Mouse (Mus musculus): ENCODE results near the gene Fcrla.

Gene Fcrla

DNA sequence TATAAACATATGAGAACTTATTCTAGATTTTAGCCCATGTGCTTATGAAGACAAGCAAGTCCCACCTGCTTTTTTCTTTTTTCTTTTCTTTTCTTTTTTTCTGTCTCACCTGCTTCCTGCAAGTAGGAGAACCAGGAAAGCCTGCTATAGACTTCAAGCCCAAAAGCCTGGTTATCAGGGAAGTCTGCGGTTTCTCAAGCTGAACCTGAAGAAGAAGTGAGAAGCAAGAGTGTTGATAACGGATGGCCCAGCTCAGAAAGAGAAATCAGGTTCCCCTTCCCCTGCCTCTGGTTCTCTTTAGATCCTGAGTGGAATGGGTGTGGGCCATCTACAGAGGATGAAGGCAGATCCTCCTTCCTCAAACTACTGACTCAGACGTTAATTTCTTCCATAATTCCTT lies 4.7 kb upstream of the Fcrla start:
- no peak for ATAC-seq (ENCODE audit: insufficient number of reproducible peaks, low FRiP score, low TSS enrichment)

DNA sequence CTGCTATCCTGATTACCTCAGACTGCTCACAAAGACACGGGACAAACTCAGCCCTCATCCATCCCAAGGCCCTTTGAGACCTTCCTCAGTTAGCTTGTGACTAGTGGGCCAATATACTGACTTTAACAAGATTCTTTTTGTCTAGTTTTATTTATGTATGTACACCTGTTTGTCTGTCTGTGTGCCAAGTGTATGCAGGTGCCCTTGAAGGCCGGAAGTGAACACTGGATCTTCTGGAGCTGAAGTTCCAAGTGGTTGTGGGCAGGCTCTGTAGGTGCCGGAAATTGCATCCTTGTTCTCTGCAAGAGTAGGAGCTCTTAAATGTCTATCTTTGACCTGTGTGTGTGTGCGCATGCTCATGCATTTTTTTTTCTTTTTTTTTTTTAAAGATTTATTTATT lies 1.9 kb upstream of the Fcrla start:
- no peak for ATAC-seq (ENCODE audit: insufficient number of reproducible peaks, low FRiP score, low TSS enrichment)

DNA sequence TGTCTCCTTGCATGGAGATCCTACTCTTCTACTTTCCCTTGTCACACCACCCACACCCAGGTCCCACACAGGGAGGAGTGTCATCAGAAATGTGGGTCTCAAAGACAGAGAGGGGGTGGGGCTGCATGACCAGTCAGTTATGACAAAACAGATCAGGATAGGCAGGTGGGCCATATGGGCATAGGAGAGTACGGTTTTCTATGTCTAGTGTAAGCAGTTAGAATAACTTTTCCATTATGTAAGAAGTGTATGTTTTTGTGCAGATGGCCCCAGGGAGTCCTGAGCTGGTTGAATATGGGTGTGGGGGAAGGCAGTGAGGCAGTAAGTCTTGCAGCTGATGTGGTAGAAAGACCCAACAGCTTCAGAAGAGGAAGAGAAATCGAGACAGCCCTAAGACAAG lies 1.1 kb upstream of the Fcrla start:
- ATAC-seq (ENCODE audit: insufficient number of reproducible peaks, low FRiP score, low TSS enrichment) = no peak

DNA sequence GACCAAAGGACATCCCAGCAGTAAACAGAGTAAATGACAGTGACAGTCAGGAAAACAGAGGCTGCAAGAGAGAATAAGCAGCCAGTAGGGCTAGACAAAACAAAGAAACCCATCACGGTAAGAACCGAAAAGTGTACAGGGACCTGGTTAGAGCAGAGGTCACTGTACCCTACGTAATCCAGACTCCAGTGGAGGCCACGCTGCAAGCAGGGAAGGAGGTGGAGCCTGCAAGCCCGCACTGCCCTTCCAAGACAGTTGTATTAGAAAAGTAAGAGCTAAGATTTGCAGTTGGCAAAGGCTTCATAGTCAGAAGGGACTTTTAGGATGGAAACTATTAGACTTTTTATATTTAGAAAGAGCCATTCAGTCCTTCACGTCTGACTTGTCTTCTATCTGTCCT lies 442 bp downstream of the Fcrla start:
- no peak for ATAC-seq (ENCODE audit: insufficient number of reproducible peaks, low FRiP score, low TSS enrichment)

DNA sequence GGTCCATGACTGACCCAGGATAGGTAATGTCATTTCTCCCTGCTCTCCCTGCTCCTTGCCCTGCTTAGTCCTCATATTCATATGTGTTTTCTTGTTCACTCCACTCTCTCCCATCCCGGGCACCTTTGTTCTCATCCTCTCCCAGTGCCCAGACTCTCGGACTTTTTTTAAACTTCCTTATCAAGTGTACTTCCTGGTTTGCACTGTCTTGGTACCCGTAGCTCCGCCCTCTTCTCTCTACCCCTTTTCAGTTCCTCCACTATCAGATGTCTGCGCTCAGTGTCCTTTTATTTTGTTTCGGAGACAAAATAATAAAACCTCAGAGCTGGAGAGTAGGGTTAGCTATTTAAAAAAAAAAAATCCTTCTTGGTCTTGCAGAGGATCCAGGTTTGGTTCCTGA lies 2.9 kb downstream of the Fcrla start:
- ATAC-seq (ENCODE audit: insufficient number of reproducible peaks, low FRiP score, low TSS enrichment) = no peak

DNA sequence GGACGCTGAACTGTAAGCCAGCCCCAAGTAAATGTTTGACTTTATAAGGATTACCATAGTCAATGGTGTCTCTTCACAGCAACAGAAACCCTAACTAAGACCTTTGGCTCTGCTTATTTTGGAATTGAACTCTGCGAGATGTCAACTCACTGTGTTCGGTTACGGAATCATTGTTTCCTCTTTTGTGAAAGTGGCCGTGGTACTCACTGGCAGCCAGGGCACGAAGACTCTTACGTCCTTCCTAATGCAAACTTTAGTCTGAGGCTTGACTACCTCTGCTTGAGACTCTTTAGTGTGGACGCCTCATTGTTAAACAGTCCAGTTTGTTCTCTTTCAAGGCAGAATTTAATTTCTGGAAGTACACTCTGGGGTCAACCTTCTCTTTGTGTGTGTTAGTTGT lies 8.1 kb downstream of the Fcrla start:
- no peak for ATAC-seq (ENCODE audit: insufficient number of reproducible peaks, low FRiP score, low TSS enrichment)

DNA sequence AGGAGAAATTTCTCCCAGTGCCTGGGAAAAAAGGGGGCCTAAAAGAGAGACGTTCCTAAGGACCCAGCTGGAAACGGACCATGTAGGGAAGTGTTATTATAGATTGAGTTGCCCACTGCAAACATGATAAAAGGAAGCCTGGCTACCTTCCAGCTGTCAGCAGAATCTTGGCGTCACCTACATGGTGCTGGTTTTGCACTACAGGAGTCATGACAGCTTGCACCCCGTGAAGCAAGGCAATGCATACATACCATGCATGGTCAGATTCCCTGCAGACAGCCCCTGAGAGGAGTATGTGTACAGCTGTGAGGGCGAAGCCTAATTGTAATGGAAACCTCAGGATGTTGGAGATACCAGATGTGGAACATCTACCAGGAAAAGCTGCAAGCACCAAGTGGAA lies 11.7 kb downstream of the Fcrla start:
- ATAC-seq (ENCODE audit: insufficient number of reproducible peaks, low FRiP score, low TSS enrichment) = no peak

DNA sequence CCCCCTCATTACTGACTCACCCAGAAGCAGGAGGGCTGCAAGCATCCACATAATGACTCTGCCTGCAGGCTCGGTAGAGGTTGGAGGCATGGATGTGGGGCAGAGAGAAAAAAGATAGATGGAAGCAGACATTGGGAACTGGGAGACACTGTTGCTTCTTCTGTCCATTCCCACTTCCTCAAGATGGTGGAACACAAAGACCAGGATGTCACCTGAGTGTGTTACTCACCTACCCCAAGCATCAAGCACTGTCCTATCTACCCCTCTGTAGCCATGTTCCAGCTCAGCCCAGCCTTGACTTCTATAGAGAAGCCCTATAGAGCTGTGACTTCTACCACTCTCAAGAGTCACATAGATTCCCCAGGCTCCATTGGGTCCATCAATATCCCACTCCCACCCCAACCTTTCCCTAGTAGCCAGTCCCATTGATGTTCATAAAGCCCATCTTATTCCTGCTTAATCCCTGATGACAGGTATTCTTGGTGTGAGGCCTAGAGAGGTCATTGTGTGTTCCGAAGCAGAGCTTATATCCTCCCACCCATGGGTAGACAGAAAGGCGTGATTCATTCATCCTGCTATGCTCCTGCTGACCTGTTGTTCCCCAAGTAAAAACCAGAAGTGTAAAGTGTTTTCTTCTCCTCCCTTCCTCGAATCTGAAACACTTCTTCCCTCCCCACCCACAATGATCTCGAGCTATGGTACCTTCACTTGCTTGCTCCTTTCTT lies 14.3 kb downstream of the Fcrla start, which contains the start of gene Fcrlb:
Gene Fcrlb (minus strand): TSS at position 51 of the 725 bp plus-strand sequence.
- no peak for ATAC-seq (ENCODE audit: insufficient number of reproducible peaks, low FRiP score, low TSS enrichment)

DNA sequence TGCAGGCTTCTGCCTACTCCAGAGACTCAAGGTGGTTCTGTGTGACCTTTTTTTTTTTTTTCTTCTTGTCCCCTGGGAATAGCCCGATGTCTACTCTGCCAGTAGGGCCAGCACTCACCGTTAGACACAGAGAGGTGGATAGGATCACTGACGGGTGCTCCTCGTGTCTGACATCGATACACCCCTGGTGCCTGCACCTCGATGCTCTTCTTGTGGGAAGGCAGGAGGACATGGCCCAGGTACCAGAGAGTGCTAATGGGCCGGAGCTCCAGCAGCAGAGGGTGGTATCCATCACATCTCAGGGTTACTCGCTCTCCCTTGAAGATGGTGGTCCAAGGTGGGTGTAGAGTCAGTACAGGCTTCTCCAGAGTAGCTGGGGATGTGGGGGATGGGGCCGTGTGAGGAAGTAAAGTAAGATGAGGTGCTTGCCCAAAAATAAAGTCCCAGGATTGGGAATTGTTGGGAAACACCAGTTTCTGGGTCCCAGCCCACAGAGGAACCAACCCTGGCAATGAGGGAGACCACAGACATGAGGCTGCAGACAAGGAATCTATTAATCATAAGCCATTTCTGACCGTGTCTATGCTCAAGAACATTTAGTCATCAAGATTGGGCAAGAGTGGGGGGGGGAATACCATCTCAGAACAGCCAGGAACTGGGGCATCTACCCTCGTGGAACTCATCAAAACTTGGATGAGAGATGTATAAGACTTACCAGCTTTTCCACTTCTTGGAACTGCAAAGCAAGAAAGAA lies 15.3 kb downstream of the Fcrla start:
- no peak for ATAC-seq (ENCODE audit: insufficient number of reproducible peaks, low FRiP score, low TSS enrichment)

DNA sequence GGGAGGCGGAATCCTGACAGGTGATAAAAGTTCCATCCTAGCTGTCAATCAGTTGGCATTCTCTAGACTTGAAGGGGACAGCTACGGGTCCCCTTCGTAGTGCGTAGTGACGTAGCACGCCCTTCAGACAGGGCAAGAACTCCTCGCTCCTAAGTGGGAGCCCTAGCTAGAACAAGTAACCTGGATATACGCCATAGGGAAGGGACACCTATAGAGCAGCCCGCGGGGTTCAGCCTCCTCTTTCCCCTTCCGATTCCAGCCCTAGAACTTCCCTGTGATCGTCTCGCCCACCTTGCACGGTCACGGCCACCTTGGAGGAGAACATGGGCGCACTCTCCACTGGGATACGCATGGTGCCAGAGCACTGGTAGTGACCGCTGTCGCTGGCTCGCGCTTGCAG lies 19.0 kb downstream of the Fcrla start:
- ATAC-seq (ENCODE audit: insufficient number of reproducible peaks, low FRiP score, low TSS enrichment) = peak; percentile 74

DNA sequence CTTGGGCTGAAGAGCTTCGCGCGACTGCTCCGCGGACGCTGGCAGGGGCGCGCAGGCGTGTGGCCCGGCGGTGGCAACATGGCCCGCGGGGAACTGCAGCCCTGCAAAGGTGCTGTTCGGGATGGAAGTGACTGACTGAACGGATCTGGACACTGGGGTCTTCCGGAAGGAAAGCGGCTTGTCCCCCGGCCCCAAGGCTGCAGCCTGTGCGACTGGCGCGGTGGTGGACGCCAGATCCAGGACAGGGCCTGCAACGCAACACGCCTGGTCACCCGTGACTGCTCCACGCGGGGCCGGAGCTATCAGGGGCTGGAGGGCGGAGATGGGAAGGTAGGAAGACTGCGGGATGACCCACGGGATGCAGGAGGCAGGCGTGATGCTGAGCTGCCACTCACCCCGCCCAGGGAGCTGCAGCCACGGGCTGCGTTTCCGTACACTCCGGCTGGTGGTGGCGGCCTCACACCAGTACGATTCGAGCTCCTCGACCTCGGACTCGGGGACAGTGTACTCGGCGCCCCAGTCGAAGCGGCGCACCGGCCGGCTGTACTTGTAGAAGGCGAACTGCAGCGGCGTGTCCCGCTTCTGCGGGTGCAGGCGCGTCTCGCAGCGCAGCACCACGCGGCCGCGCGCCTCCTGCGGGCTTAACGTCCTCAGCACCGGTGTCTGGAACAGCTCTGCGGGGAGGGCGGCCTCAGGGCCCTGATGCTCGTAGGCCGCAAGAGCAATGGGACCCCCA lies 19.8 kb downstream of the Fcrla start:
- ATAC-seq (ENCODE audit: insufficient number of reproducible peaks, low FRiP score, low TSS enrichment) = peak; percentile 73

DNA sequence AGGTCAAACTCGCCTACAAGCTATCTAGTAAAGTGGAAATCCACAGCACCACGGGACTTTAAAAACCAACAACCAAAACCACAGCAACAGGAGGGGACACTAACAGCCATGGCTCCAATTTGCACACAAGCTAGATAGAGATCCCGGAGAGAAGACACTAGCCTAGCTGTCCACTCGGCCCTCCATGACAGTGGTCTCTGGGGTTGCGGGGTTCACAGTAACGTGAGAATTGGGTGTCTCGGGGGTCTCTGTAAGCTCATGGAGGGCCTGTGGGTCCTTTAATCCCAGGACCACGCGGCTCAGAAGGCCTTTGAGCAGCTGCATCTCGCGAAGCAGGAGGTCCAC lies 20.3 kb downstream of the Fcrla start:
- ATAC-seq (ENCODE audit: insufficient number of reproducible peaks, low FRiP score, low TSS enrichment) = no peak

DNA sequence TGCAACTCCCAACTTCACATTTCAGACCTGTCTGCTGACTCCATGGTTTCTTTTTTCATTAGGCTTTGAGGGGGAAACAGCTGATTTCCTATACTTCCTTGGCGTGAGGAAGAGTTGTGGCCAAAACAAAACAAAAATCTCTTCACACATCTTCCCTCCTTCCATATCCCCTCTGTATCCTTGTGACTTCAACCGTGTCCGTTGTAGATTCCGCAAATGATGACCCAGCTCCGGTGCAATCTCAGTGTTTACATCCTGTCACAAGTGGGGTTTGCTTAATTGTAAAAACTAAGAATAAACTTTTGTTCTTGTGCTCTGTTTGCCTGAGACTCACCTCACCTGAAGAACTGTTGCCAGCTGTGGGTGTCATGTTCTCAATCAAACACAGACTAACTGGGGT lies 23.9 kb downstream of the Fcrla start:
- no peak for ATAC-seq (ENCODE audit: insufficient number of reproducible peaks, low FRiP score, low TSS enrichment)

DNA sequence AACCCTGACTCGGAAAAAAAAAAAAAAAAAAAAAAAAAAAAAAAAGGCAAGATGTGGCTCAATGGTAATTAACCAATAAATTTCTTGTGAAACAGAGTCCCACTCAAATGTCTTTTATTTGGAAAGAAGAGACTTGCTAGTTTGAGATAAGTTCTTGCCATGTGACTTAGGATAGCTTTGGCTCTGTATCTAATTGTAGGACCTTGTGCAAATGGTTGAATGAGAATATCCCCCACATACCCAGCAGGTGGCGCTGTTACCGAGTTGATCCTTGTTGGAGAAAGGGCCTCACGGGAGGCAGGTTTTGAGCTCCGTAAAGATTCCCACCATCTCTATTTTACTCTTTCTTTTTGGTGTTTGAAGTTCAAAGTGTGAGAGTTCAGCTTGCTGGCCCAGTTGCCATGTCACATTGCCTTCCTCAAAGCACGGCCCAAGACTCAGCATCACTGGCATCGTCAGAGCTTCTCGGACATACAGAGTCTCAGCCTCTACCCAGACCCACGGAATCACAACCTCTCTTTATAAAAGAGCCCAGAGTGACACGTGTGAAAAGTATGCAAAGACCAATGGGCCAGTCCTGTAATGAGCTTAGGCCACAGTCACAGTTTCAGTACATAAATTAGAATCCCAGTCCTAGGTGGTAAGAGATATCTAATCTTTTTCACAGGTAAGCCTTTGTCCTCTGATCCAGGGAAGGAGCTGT lies 25.7 kb downstream of the Fcrla start:
- ATAC-seq (ENCODE audit: insufficient number of reproducible peaks, low FRiP score, low TSS enrichment) = peak; percentile 77; the same call in 1 of the 2 replicates

DNA sequence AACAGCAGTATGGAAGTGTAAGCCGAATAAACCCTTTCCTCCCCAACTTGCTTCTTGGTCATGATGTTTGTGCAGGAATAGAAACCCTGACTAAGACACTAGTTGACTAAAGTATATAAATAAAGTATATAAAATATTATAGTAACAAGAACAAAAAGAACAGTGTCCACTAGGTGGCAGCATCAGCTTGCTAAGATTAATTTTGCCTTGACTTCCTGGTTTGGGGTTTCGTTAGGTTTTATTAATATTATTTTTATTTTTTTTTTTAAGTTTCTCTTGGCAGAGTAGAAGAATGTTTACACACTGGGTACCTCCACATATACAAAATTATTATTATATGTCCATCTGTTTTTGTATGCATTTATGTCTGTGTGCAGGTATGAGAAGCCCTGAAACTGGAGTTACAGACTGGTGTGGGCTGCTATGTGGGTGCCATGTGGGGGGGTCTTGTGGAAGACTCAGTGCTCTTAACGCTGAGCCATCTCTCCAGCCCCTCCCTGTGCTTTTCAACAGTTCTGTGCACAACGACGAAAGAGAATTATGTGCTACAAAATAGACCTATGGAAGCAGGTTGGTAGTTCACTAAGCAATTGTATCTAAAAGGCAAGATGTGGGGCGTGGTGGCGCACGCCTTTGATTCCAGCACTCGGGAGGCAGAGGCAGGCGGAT lies 26.4 kb downstream of the Fcrla start:
- ATAC-seq (ENCODE audit: insufficient number of reproducible peaks, low FRiP score, low TSS enrichment) = no peak

DNA sequence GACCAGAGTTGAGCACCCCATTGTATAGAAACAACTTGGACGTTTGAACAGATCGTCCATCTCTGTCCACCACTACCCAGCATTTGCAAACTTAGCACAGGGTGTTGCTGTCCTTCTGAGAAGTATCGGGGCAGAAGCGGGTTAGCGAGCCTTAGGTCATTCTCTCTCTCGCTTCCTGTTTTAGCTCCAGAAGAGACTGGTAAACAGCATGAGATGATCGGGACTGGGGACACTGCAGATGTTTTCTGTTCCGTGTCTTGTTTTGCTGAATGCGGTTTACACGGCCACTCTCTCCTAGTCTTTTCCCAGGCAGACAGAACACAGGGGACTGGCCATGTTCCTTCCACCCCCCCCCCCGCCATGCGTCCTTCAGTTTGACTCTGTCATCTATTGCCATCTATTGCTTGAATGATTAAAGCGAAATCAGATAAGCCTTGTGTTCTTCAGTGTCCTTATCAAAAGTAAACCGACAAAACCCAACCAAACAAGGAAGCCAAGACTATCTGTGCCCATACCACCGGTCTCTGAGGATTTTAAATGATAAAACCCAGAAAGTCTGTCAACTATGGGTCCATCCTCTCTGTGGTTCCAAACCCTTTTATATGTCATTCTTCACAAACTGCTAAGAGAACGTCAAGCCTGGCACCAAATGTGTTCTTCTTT lies 28.8 kb downstream of the Fcrla start:
- ATAC-seq (ENCODE audit: insufficient number of reproducible peaks, low FRiP score, low TSS enrichment) = no peak

DNA sequence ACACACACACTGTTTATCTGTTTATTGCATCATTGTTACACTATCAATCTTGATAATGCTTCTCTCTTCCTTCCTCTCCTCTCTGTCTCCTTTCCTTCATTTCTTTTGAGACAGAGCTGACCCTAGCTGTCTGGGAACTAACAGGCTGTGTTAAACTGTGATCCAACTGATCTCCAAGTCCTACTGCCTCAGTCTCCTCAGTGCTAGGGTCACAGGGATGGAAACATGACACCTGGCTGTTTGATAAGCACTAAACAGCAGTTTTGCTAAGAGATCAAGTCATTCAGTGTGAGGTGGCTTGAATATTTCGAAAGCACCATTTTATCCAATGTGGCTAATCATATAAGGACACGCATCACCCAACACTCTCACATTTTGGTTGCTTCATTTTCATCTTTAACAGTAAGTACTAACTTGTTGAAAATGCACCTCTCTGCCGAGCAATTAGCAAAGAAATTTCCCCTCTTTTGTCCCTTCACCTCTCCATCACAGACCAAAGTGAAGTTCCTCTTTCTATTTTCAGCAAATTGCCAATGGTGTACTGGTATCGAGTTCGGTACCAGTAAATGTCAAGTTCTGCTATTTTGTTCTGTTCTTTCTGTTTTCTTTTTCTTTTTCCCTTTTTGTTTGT lies 30.6 kb downstream of the Fcrla start:
- ATAC-seq (ENCODE audit: insufficient number of reproducible peaks, low FRiP score, low TSS enrichment) = no peak

DNA sequence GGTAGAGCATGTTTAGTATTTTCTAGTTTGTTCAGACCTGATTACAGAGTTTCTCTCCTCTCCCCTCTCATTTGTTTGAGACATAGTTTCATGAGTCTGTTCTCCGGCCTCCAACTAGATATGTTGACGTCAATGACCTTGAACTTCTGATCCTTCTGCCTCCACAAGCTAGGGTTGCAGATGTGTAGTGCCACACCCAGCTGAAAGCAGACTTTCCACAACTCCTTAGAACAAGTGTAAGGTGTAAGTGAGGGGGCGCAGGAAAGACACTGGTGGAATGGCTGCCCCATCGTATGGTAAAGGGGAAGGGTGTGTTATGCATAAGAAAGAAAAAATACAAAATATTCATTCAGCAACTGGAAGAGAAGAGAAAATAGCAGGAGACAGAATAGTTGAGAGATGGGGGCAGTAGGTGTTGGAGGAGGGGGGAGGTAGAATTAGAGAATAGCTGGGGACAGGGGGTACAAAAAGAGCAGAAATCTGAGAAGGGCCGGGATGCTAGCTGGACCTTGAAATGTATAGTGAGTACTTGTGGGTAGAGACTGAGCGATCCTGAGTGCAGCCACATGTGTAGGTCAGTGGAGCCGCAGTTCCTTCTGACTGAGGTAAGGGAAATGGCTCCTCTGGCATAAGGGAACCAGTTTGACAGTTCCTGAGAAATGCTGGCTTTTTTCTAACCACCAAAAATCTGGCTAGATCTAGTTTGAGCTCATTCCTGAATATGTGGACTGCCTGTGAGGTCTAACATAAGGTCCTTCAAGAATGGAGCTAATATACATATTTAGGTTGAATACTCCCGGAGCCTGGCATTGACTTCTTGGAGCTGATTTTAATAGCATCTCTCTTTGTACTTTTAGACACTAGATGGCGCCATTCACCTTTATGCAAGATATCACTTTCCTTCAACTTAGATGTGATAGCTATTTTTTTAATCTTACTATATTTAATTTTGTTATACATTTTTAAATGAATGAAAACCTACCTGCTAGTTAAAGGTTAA lies 32.5 kb downstream of the Fcrla start:
- 0 out of 2 replicates have a peak, but pooled peaks have one; percentile 45 for ATAC-seq (ENCODE audit: insufficient number of reproducible peaks, low FRiP score, low TSS enrichment)
